Mouse (Mus musculus) liver, embryonic 16.5 days (tissue): ENCODE results near the gene Snrnp48. TPM values are rescaled to one million over a fixed set of nuclear protein-coding genes. Genes with fewer than 3 reads are reported as not detected.

ENCODE experiments used
- ATAC-seq: fragments of 200-750 bp; cut with Nextera tagmentation; 2 replicates; pipeline ENCODE4 v1.8.0; 2017; ENCODE audit warnings: low read depth, mild to moderate bottlenecking, moderate number of reproducible peaks, moderate library complexity
- H3K27ac ChIP-seq: fragments of 300-500 bp; sonication (generic); 2 replicates; pipeline ENCODE4 v1.5.1; 2014; ENCODE audit warnings: mild to moderate bottlenecking, low read length
- H3K27me3 ChIP-seq: fragments of 300-500 bp; sonication (generic); 2 replicates; pipeline ENCODE4 v1.6.1; 2014; ENCODE audit warnings: low read depth, low read length, mixed read lengths; ENCODE audit not compliant: control insufficient read depth, insufficient read depth
- H3K36me3 ChIP-seq: fragments of 300-500 bp; sonication (generic); 2 replicates; pipeline ENCODE4 v1.6.1; 2014; ENCODE audit warnings: mild to moderate bottlenecking; ENCODE audit not compliant: control insufficient read depth, insufficient read depth
- H3K4me1 ChIP-seq: fragments of 300-500 bp; sonication (generic); 2 replicates; pipeline ENCODE4 v1.6.1; 2014; ENCODE audit warnings: low read depth, low read length, mixed read lengths; ENCODE audit not compliant: control insufficient read depth
- H3K4me2 ChIP-seq: fragments of 300-500 bp; sonication (generic); 2 replicates; pipeline ENCODE4 v1.6.1; 2014; ENCODE audit warnings: low read depth, low read length, mixed read lengths
- H3K4me3 ChIP-seq: fragments of 300-500 bp; sonication (generic); 2 replicates; pipeline ENCODE4 v1.5.1; 2014; ENCODE audit warnings: low read depth, mild to moderate bottlenecking, low read length
- H3K9ac ChIP-seq: fragments of 300-500 bp; sonication (generic); 2 replicates; pipeline ENCODE4 v1.6.1; 2014; ENCODE audit warnings: low read depth, low read length
- H3K9me3 ChIP-seq: fragments of 300-500 bp; sonication (generic); replicated peaks from 2 replicates; pipeline ENCODE4 v1.6.1; 2016; ENCODE audit warnings: low read length; ENCODE audit not compliant: control insufficient read depth
- WGBS: fragments of 180-500 bp; shearing (Covaris S2); extraction: QIAGEN DNeasy Blood & Tissue Kit; methylation state at CpG from one replicate; pipeline ENCODE4 v1.1.7; 2014; ENCODE audit not compliant: insufficient replicate concordance; 5-methylcytosine and 5-hydroxymethylcytosine counted together
- polyA plus RNA-seq: library from polyadenylated mRNA; unstranded; fragments of >200 nt; fragmentation: Nextera tagmentation; extraction: Ambion mirVana; gene quantifications from 2 replicates; pipeline ENCODE4 v1.2.1, GENCODE M21; 2015

Gene Snrnp48
- polyA plus RNA-seq, 1 experiment from 2014 or later = 10.7 TPM

DNA sequence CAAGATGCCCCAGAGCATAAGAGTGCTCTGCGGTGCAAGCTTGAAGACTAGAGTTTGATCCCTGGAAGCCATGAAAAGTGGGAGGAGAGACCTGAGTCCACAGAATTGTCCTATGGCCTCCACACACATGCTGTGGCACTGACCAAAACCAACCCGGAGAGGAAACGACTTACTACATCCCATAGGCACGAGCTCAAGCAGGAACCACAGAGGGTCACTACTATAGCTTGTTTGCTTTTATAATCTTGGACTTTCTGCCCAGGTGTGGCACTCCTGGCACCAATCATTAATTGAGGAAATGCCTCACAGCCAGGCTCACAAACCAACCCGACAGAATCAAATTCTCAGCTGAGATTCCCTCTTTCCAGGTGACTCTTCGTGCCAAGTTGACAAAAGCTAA lies 3.3 kb upstream of the Snrnp48 start:
- WGBS = 52% methylated on average over 6 of the region's 6 CpGs
- Histone ChIP-seq H3K27ac (no peak overlapping the region), H3K36me3 (peaks cover 11% of the 10 kb centered on the region), H3K27me3 (no peaks in the 10 kb centered on the region), H3K4me3 (no peak overlapping the region), H3K9me3 (peaks cover 4% of the 10 kb centered on the region; the same call in 1 of the 2 replicates), H3K4me1 (peaks cover 8% of the 10 kb centered on the region), H3K4me2 (no peak overlapping the region), H3K9ac (no peak overlapping the region)
- no peak for ATAC-seq

DNA sequence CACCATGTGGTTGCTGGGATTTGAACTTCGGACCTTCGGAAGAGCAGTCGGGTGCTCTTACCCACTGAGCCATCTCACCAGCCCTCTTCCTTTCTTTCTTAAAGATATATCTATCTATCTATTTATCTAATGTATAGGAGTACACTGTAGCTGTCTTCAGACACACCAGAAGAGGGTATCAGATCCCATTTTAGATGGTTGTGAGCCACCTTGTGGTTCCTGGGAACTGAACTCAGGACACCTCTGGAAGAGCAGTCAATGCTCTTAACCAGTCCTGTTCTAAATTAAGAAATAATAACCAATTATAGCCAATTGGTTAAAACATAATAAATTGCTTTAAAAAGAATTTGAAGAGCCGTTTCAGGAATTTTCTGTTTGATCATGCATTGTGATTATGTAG lies 567 bp upstream of the Snrnp48 start:
- no peaks in the 10 kb centered on the region for H3K9me3 ChIP-seq
- H3K9ac ChIP-seq = no peak overlapping the region
- ATAC-seq = no peak
- peaks cover 12% of the 10 kb centered on the region for H3K4me1 ChIP-seq
- H3K27me3 ChIP-seq = no peaks in the 10 kb centered on the region
- H3K4me2 ChIP-seq = peak overlapping the region; percentile 90
- H3K4me3 ChIP-seq = peak overlapping the region; percentile 97
- no peaks in the 10 kb centered on the region for H3K36me3 ChIP-seq
- 47% methylated on average over 4 of the region's 4 CpGs for WGBS
- H3K27ac ChIP-seq = no peak overlapping the region

DNA sequence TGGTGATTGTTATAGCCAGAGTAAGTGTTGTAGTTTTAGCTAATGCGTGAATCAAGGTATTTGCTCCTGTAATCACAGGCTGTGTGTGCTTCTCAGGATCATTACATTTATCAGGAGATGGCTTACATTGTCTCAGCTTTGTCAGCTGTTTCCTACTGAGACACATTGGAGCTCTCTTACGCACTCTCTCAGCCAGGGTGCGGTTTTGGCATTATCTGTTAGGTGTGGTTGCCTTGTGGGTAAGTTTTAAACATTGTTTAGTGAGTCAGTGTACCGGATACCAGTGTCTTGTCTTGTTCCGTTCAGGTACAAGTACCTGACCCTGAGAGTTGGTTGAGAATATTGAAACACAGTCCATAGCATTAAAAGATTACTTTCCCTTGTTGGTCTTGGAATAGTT lies 6.4 kb downstream of the Snrnp48 start:
- H3K27ac ChIP-seq = no peak overlapping the region
- no peaks in the 10 kb centered on the region for H3K9me3 ChIP-seq
- H3K4me3 ChIP-seq = no peak overlapping the region
- no peak overlapping the region for H3K4me2 ChIP-seq
- no peaks in the 10 kb centered on the region for H3K27me3 ChIP-seq
- no peak overlapping the region for H3K9ac ChIP-seq
- WGBS = 39% methylated on average over 5 of the region's 5 CpGs
- H3K4me1 ChIP-seq = peaks cover 7% of the 10 kb centered on the region
- H3K36me3 ChIP-seq = peaks cover 15% of the 10 kb centered on the region; the same call in 1 of the 2 replicates
- ATAC-seq = no peak

DNA sequence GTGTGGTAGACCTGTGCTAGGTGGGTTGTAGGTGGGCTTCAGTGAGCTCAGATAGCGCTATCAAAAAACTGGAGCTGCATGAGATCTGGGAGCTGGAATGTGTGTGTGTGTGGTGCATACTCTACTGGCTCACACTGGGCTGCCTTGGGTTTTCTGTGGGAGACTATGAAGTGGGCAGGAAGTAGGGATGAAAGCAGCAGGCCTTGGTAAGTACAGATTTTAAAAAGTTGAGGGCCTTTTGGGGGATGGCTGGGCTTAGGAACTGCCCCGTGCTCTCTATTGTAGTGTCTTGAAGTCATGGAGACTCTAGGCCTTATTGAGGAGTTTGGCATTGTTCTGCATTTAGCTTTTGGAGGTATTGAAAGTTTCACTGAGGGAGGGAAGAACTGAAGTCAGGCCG lies 13.9 kb downstream of the Snrnp48 start:
- H3K27ac ChIP-seq = no peak overlapping the region
- H3K4me2 ChIP-seq = no peak overlapping the region
- H3K9ac ChIP-seq = no peak overlapping the region
- WGBS = 85% methylated on average over 3 of the region's 3 CpGs
- no peak for ATAC-seq
- peaks cover 52% of the 10 kb centered on the region for H3K36me3 ChIP-seq
- no peaks in the 10 kb centered on the region for H3K4me1 ChIP-seq
- H3K9me3 ChIP-seq = no peaks in the 10 kb centered on the region
- H3K4me3 ChIP-seq = no peak overlapping the region
- H3K27me3 ChIP-seq = no peaks in the 10 kb centered on the region

DNA sequence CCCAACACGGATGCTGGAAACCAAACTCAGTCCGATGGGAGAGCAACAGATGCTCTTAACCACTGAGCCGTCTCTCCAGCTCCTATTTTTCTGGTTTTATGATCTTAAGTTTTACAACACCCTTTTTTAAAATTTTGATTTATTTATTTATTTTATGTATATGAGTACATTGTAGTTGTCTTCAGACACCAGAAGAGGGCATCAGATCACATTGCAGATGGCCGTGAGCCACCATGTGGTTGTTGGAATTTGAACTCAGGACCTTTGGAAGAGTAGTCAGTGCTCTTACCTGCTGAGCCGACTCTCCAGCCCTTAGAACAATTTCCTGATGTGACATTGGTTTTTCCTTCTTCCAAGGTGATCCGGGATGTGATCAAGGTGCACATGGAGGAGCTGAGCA lies 15.6 kb downstream of the Snrnp48 start:
- ATAC-seq = no peak
- H3K4me3 ChIP-seq = no peak overlapping the region
- 78% methylated on average over 6 of the region's 6 CpGs for whole genome bisulfite sequencing
- no peaks in the 10 kb centered on the region for H3K4me1 ChIP-seq
- no peak overlapping the region for H3K9ac ChIP-seq
- no peak overlapping the region for H3K27ac ChIP-seq
- H3K4me2 ChIP-seq = no peak overlapping the region
- no peaks in the 10 kb centered on the region for H3K27me3 ChIP-seq
- peaks cover 63% of the 10 kb centered on the region for H3K36me3 ChIP-seq
- no peaks in the 10 kb centered on the region for H3K9me3 ChIP-seq

DNA sequence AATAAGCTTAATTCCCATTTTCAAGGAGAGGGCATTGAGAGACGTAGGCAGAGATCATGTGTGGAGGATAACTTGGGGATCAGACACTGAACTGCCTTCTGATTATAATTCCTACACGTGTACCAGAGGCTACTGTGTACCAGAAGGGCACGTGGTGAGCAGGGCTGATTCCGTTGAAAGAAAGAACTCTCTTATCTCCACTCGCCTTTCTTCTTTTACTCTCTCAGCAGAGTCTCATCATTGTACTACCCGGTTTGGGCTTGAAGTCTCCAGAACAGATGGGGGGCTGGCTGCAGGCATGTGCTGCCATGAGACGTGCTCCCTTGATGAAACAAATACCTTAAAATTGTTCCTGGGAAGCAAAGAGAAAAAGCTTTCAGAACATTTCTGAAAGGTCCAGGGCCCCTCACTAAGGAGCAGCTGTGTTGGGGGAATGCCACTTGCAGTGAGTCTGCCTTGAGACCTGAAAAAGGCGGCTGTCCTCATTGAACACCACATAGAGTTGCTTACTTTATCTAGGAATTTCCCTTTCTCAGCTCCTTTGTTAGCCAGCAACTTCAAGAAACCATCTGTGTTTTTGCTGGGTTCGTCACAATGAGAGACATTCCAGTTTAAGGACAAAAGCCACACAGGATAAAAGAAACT lies 25.6 kb downstream of the Snrnp48 start:
- 51% methylated on average over 9 of the region's 9 CpGs for WGBS
- no peak overlapping the region for H3K9ac ChIP-seq

DNA sequence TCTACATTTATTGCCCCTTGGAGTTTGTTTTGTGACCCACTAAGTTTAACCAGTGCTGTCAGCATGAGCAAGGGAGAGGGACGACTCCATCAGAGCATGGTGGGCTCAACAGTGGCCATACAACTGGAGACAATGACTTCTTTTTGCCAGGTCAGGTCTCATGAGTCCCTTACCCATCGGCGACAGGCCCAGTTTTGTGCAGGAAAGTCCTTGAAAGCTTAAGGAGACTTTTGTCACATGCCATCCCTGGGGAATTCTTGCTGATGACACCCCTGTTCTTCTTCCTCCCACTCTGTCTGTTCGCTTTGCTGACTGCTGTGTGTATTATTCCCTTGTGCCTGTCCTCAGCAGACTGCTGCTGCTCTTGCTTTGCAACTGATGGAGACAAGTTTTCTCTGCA lies 27.7 kb downstream of the Snrnp48 start:
- Histone ChIP-seq H3K4me3 (no peak overlapping the region), H3K4me1 (no peaks in the 10 kb centered on the region), H3K9ac (no peak overlapping the region), H3K9me3 (no peaks in the 10 kb centered on the region), H3K36me3 (peaks cover 13% of the 10 kb centered on the region), H3K4me2 (no peak overlapping the region), H3K27ac (no peak overlapping the region), H3K27me3 (no peaks in the 10 kb centered on the region)
- 59% methylated on average over 4 of the region's 4 CpGs for WGBS
- no peak for ATAC-seq

More for the DNA sequence above, 25.6 kb downstream of the Snrnp48 start:
- H3K4me2 ChIP-seq = no peak overlapping the region
- no peaks in the 10 kb centered on the region for H3K9me3 ChIP-seq
- peaks cover 18% of the 10 kb centered on the region for H3K36me3 ChIP-seq
- ATAC-seq = no peak
- no peak overlapping the region for H3K27ac ChIP-seq
- no peaks in the 10 kb centered on the region for H3K27me3 ChIP-seq
- H3K4me1 ChIP-seq = no peaks in the 10 kb centered on the region
- H3K4me3 ChIP-seq = no peak overlapping the region

DNA sequence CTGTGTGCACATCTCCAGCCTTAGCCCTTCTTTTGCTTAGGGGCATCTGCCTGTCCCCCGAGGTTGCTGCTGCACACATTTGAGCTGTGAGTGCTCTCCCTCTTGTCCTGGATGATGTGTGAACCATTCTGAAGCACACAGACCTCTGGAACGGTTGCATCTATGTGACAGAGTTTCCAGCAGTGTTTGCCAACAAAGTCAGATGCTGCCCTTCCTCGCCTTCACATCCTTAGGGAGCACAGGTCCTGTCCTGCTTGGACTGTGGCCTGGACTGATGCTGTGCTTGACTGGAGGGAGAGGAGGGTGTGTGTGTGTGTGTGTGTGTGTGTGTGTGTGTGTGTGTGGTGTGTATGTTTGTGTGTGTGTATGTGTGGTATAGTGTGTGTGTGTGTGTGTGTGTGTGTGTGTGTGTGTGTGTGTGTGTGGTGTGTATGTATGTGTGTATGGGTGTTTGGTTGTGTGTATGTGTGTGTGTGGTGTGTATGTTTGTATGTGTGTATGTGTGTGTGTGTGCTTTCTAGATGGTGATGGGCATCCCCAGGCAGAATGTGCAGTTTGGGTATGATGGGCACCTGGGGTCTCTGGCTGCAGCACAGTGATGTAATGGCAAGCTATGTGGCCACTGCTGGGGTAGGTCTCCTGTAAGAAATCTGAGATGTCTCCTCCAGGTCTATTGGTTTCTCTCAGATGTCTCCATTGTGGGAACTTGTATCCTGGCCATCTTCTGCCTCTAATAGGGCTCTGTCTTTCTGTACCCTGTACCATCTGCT lies 28.3 kb downstream of the Snrnp48 start:
- no peak overlapping the region for H3K4me2 ChIP-seq
- H3K4me1 ChIP-seq = no peaks in the 10 kb centered on the region
- H3K9ac ChIP-seq = no peak overlapping the region
- H3K4me3 ChIP-seq = no peak overlapping the region
- no peak for ATAC-seq
- no peak overlapping the region for H3K27ac ChIP-seq
- no peaks in the 10 kb centered on the region for H3K9me3 ChIP-seq
- WGBS = 50% methylated on average over 3 of the region's 3 CpGs
- H3K27me3 ChIP-seq = no peaks in the 10 kb centered on the region
- H3K36me3 ChIP-seq = peaks cover 12% of the 10 kb centered on the region

DNA sequence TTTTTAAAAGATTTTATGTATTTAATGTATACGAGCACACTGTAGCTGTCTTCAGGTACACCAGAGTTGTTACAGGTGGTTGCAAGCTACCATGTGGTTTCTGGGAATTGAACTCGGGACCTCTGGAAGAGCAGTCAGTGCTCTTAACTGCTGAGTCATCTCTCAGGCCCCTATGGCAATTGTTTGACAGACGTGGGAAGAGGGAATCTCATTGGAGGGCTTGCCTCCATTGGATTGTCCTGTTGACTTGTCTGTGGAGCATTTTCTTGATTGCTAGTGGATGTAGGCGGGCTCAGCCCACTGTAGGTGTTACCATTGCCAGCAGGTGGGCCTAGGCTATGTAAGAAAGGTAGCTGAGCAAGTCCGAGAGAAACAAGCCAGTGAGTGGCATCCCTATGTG lies 29.9 kb downstream of the Snrnp48 start:
- no peak overlapping the region for H3K4me2 ChIP-seq
- H3K27ac ChIP-seq = no peak overlapping the region
- H3K4me3 ChIP-seq = no peak overlapping the region
- 49% methylated on average over 5 of the region's 5 CpGs for WGBS
- H3K27me3 ChIP-seq = no peaks in the 10 kb centered on the region
- H3K36me3 ChIP-seq = no peaks in the 10 kb centered on the region
- no peak for ATAC-seq
- no peaks in the 10 kb centered on the region for H3K9me3 ChIP-seq
- H3K4me1 ChIP-seq = no peaks in the 10 kb centered on the region
- no peak overlapping the region for H3K9ac ChIP-seq
